Mouse (Mus musculus) forebrain, embryonic 10.5 days (tissue): ENCODE data around the gene Gpsm2. TPM values are rescaled to one million over a fixed set of nuclear protein-coding genes. Genes with fewer than 3 reads are reported as not detected.

Experiments used
- DNase-seq: peaks from one replicate; pipeline ENCODE4 v3.0.0-alpha.2; 2017; ENCODE audit warnings: low spot score; ENCODE audit errors: extremely low spot score
- H3K27ac ChIP-seq: fragments of 300-500 bp; sonication (generic); 2 replicates; pipeline ENCODE4 v1.5.1; 2016; ENCODE audit warnings: mild to moderate bottlenecking
- H3K27me3 ChIP-seq: fragments of 300-500 bp; sonication (generic); 2 replicates; pipeline ENCODE4 v1.6.1; 2016; ENCODE audit warnings: mild to moderate bottlenecking; ENCODE audit not compliant: poor library complexity, severe bottlenecking
- H3K36me3 ChIP-seq: fragments of 300-500 bp; sonication (generic); replicated peaks from 2 replicates; pipeline ENCODE4 v1.6.1; 2016; ENCODE audit warnings: mild to moderate bottlenecking, moderate library complexity
- H3K4me1 ChIP-seq: fragments of 300-500 bp; sonication (generic); 2 replicates; pipeline ENCODE4 v1.6.1; 2016
- H3K4me3 ChIP-seq: fragments of 300-500 bp; sonication (generic); 2 replicates; pipeline ENCODE4 v1.5.1; 2016; ENCODE audit warnings: mild to moderate bottlenecking, moderate library complexity
- H3K9me3 ChIP-seq: fragments of 300-500 bp; sonication (generic); 2 replicates; pipeline ENCODE4 v1.6.1; 2016; ENCODE audit warnings: mild to moderate bottlenecking, moderate library complexity
- WGBS: fragments of 180-500 bp; shearing (Covaris S2); methylation state at CpG from one replicate; pipeline ENCODE4 v1.1.7; 2016; 5-methylcytosine and 5-hydroxymethylcytosine counted together
- polyA plus RNA-seq: library from polyadenylated mRNA; unstranded; fragments of >200 nt; fragmentation: Nextera tagmentation; extraction: Ambion mirVana; gene quantifications from 2 replicates; pipeline ENCODE4 v1.2.1, GENCODE M21; 2016

Gpsm2 gene
- polyA plus RNA-seq = 103 and 104 TPM in 2 replicates

DNA sequence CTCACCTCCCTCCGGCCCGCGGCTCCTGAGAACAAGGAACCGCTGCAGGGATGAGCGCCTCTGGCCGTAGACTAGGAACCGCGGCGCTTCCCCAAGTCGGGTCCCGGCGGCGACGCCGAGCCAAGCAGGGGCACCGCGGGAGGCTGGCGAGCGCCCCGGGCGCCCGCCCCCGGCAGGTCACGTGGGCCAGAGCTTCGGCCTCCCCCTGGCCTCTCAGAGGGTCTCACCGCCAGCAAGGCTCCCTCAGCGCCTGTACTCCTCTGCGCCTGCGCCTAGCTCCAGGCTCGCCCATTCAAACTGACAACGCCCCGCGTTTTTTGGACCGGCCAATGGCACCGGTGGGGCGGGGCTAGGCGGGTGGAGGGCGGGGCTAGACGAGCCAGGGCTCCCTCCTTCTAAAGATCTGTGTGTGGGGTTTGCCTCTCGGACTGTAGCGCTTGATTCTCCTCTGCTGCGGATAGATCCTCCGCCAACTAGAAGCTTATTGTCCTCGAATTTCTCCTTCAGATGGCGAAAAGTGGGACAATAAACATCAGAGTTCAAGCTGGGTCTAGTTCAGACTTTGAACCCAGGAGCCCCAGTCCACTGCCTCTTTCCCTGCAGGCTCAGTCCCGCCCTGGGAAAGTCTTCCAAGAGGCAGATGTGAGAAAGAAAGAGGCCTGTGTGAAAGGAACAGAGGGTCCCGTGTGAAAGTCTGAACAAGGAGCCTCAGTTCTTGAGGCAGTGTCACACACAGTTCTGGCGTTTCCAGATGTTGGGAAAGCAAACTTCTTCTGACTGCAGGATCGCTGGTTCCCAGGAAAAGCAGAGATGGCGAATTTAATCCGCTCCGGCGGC lies at the start of gene Gpsm2:
Gene Gpsm2 (minus strand): TSS at position 274 of the 837 bp plus-strand sequence.
- Histone ChIP-seq H3K4me3 (peak within 1 kb of the TSS; percentile 89), H3K36me3 (peaks cover 9% of the 10 kb centered on the region), H3K9me3 (0 out of 2 replicates have a peak, but pooled peaks cover 4% of the 10 kb centered on the region), H3K27ac (peak within 1 kb of the TSS; percentile 99), H3K4me1 (peaks cover 28% of the 10 kb centered on the region), H3K27me3 (no peaks in the 10 kb centered on the region)
- WGBS = 2% methylated on average over 53 of the region's 53 CpGs
- peak; percentile 99 for DNase-seq

- H3K4me1 ChIP-seq = 0 out of 2 replicates have a peak, but pooled peaks cover 3% of the 10 kb centered on the region
- no peak overlapping the region for H3K27ac ChIP-seq
- 58% methylated on average over 6 of the region's 6 CpGs for WGBS
- H3K9me3 ChIP-seq = no peaks in the 10 kb centered on the region
- H3K36me3 ChIP-seq = no peaks in the 10 kb centered on the region
- DNase-seq = peak; percentile 51
- no peaks in the 10 kb centered on the region for H3K27me3 ChIP-seq
- no peak overlapping the region for H3K4me3 ChIP-seq
These were observed 48.7 kb upstream of the Gpsm2 start for GRCm38 (mm10) chr3:108770725-108771368.

DNA sequence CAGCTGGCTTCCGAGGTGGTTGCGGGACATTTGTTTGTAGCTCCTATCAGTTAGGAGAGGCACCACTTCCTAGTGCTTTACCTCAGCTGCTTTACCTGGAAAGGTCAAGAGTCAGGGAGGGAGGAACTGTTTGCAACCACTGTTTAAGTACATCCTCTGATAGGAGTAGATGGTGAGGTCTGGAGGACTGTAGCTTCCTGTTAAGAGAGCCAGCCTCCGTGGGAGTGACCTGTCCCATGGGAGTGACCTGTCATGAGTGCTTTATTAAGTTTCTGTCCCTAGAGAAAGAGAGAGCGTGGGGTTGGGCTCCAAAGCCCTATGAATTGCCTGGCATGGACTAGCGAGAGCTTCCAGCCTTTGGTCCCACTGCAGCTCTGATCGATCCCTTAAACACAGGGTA lies 47.4 kb upstream of the Gpsm2 start:
- Histone ChIP-seq H3K9me3 (no peaks in the 10 kb centered on the region), H3K36me3 (no peaks in the 10 kb centered on the region), H3K27me3 (no peaks in the 10 kb centered on the region), H3K4me3 (no peak overlapping the region), H3K27ac (no peak overlapping the region), H3K4me1 (peaks cover 7% of the 10 kb centered on the region)
- WGBS = 90% methylated on average over 6 of the region's 6 CpGs
- DNase-seq = no peak

DNA sequence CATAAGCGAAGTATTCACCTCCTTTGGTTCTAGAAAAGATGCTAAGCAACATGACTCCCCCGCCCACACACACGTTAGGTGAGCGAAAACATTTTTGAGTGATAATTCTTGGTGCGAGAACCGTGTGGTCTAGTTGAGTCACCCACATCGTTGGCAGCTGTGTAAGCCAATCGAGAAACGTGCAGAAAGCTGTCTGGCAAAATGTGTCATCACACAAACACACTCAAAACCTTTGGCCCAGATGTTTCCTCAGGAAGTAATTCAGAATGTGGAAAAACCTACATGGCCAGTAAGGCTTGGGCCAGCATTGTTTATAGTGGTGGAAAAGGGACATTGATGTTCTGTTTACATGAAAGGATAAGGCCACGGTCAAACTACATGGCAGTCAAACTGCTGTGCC lies 45.3 kb upstream of the Gpsm2 start:
- WGBS = 90% methylated on average over 10 of the region's 10 CpGs

GRCm38 (mm10) chr3:108766943-108767342 lies 44.8 kb upstream of the Gpsm2 start:
- WGBS = 91% methylated on average over 7 of the region's 7 CpGs

More for the DNA sequence above, 45.3 kb upstream of the Gpsm2 start:
- Histone ChIP-seq H3K27ac (no peak overlapping the region), H3K36me3 (no peaks in the 10 kb centered on the region), H3K9me3 (no peaks in the 10 kb centered on the region), H3K4me3 (no peak overlapping the region), H3K27me3 (no peaks in the 10 kb centered on the region), H3K4me1 (peaks cover 7% of the 10 kb centered on the region)
- no peak for DNase-seq

GRCm38 (mm10) chr3:108765476-108765875 lies 43.4 kb upstream of the Gpsm2 start:
- Histone ChIP-seq H3K27ac (no peak overlapping the region; the same call in 1 of the 2 replicates), H3K36me3 (no peaks in the 10 kb centered on the region), H3K4me3 (no peak overlapping the region), H3K4me1 (peaks cover 4% of the 10 kb centered on the region), H3K27me3 (no peaks in the 10 kb centered on the region), H3K9me3 (no peaks in the 10 kb centered on the region)
- WGBS = 91% methylated on average over 7 of the region's 7 CpGs
- DNase-seq = no peak

More at GRCm38 (mm10) chr3:108766943-108767342, 44.8 kb upstream of the Gpsm2 start:
- peaks cover 7% of the 10 kb centered on the region for H3K4me1 ChIP-seq
- H3K9me3 ChIP-seq = no peaks in the 10 kb centered on the region
- H3K4me3 ChIP-seq = no peak overlapping the region
- no peak for DNase-seq
- H3K27me3 ChIP-seq = no peaks in the 10 kb centered on the region
- H3K27ac ChIP-seq = no peak overlapping the region
- H3K36me3 ChIP-seq = no peaks in the 10 kb centered on the region

DNA sequence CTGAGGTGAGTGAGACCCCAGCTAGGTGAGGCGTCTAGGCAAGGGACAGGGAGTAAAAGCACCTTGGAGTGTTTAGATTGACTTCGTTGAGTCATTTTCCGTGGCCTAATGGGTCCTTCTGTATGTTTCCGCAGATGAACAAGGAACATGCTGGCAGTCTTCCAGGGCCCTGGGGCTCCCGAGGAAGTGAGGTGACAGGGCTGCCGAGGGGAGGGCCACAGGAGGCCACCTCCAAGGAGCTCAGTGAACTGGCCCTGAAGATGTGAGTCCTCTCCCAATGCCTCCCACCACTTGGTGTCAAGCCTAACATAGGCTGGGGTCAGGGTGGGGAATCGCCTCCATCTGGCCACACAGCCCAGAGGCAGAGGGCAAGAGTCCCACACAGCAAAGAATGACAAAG lies 42.9 kb upstream of the Gpsm2 start:
- no peaks in the 10 kb centered on the region for H3K27me3 ChIP-seq
- no peak overlapping the region for H3K4me3 ChIP-seq
- WGBS = 81% methylated on average over 7 of the region's 7 CpGs
- no peaks in the 10 kb centered on the region for H3K36me3 ChIP-seq
- H3K27ac ChIP-seq = no peak overlapping the region; the same call in 1 of the 2 replicates
- peaks cover 4% of the 10 kb centered on the region for H3K4me1 ChIP-seq
- no peaks in the 10 kb centered on the region for H3K9me3 ChIP-seq
- no peak for DNase-seq

- Histone ChIP-seq H3K4me3 (no peak overlapping the region), H3K27ac (no peak overlapping the region), H3K36me3 (no peaks in the 10 kb centered on the region), H3K27me3 (no peaks in the 10 kb centered on the region), H3K4me1 (peaks cover 4% of the 10 kb centered on the region), H3K9me3 (no peaks in the 10 kb centered on the region)
- WGBS = 83% methylated on average over 2 of the region's 2 CpGs
- no peak for DNase-seq
These were observed 41.6 kb upstream of the Gpsm2 start for GRCm38 (mm10) chr3:108763691-108764090.

DNA sequence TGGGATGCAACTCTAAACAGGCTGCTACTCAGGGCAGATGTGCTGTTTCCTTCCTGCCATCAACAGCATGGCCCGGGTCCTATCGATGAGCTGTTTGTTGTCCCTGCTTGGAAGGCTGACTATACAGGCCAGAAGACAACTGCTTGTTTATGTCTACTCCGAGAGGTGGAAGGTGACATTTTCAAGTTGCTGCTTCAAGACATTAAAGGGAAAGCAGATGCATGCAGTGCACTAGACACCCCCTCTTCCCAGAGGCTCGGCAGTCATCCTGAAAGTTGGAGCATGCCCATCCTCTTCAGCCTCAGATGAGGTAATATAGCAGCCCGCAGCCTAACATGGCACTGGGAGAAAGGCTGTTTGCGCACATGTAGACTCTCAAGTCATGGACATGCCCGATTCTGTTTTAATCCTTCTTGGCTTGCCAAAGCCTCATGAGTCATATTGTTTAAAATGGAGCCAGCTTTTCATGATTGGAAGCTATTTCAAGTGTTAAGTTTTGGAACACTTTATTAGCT lies 40.5 kb upstream of the Gpsm2 start:
- Histone ChIP-seq H3K4me3 (no peak overlapping the region), H3K9me3 (no peaks in the 10 kb centered on the region), H3K27ac (no peak overlapping the region), H3K36me3 (no peaks in the 10 kb centered on the region), H3K27me3 (no peaks in the 10 kb centered on the region), H3K4me1 (peaks cover 8% of the 10 kb centered on the region)
- DNase-seq = no peak
- WGBS = 89% methylated on average over 7 of the region's 7 CpGs

DNA sequence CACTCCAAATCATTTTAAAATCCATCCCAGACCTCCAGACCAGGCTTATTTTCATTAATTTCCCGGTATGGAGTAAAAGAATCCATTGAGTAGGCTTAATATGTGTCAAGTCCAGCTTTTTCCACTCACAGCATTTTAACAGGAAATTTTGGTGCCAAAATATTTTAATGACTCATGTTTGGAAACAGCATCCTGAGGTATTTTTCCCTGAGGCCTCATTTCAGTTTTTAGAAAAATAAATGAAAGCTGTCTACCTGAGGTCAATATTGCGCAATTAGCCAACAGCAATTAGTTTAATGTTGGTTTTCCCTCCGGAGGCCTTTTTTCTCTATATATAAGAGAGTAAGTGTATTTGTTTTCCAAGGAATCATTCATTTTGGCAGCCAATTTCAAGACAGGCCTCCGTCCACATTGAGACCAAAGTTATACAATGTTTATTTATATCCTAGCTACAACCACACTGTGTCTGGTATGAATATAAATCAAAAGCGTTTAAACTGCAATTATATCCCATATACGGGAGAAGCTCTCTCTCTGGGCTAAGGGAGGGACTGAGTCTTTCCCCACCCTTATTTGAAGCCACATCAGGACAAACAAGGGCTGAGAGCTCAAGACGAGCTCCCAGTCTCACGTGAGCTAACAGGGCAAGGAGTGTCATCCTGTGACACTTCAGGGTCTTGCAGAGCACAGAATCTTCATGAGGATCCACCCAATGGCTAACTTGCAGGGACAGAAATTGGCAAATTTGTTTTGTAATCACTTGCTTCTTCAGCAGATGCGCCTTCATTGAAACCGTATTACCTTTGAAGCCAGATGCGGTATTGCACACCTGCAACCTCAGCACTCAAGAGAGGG lies 37.7 kb upstream of the Gpsm2 start:
- H3K4me3 ChIP-seq = no peak overlapping the region
- H3K36me3 ChIP-seq = no peaks in the 10 kb centered on the region
- no peak for DNase-seq
- H3K27me3 ChIP-seq = no peaks in the 10 kb centered on the region
- peaks cover 5% of the 10 kb centered on the region; the same call in 1 of the 2 replicates for H3K4me1 ChIP-seq
- WGBS = 91% methylated on average over 11 of the region's 11 CpGs
- H3K9me3 ChIP-seq = no peaks in the 10 kb centered on the region
- H3K27ac ChIP-seq = no peak overlapping the region

DNA sequence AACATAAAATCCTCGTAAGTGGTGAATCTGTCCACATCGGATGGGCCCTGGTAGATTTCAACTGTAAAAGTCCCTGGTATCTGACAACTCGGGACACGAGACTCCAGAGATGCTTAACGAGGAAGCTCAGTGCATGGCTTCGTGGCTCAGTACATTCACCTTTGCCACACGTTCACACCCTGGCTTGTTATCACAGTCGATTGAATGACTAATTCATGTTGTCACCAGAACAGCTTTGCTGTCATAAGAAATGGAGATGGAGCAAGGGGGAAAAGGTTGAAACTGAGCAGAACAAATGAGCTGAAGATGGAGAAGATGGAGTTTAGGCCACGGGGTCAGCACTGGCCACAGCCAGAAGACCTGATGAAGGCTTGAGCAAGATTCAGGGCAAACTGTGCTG lies 35.5 kb upstream of the Gpsm2 start:
- DNase-seq = no peak
- no peak overlapping the region for H3K4me3 ChIP-seq
- H3K4me1 ChIP-seq = 0 out of 2 replicates have a peak, but pooled peaks cover 5% of the 10 kb centered on the region
- no peaks in the 10 kb centered on the region for H3K27me3 ChIP-seq
- no peaks in the 10 kb centered on the region for H3K36me3 ChIP-seq
- H3K9me3 ChIP-seq = no peaks in the 10 kb centered on the region
- H3K27ac ChIP-seq = no peak overlapping the region
- 82% methylated on average over 9 of the region's 9 CpGs for WGBS

GRCm38 (mm10) chr3:108756131-108756530 lies 34.0 kb upstream of the Gpsm2 start:
- H3K4me1 ChIP-seq = 0 out of 2 replicates have a peak, but pooled peaks cover 5% of the 10 kb centered on the region
- DNase-seq = no peak

More at GRCm38 (mm10) chr3:108756131-108756530, 34.0 kb upstream of the Gpsm2 start:
- Histone ChIP-seq H3K4me3 (no peak overlapping the region), H3K36me3 (no peaks in the 10 kb centered on the region), H3K27ac (no peak overlapping the region), H3K9me3 (no peaks in the 10 kb centered on the region), H3K27me3 (no peaks in the 10 kb centered on the region)
- WGBS = 77% methylated on average over 1 of the region's 1 CpGs
